Mouse (Mus musculus): ENCODE data around the gene Inpp5b. TPM values are rescaled to one million over a fixed set of nuclear protein-coding genes. Genes with fewer than 3 reads are reported as not detected.

Inpp5b gene
- polyA plus RNA-seq, 1 experiment from 2014 or later: 28.7 TPM

DNA sequence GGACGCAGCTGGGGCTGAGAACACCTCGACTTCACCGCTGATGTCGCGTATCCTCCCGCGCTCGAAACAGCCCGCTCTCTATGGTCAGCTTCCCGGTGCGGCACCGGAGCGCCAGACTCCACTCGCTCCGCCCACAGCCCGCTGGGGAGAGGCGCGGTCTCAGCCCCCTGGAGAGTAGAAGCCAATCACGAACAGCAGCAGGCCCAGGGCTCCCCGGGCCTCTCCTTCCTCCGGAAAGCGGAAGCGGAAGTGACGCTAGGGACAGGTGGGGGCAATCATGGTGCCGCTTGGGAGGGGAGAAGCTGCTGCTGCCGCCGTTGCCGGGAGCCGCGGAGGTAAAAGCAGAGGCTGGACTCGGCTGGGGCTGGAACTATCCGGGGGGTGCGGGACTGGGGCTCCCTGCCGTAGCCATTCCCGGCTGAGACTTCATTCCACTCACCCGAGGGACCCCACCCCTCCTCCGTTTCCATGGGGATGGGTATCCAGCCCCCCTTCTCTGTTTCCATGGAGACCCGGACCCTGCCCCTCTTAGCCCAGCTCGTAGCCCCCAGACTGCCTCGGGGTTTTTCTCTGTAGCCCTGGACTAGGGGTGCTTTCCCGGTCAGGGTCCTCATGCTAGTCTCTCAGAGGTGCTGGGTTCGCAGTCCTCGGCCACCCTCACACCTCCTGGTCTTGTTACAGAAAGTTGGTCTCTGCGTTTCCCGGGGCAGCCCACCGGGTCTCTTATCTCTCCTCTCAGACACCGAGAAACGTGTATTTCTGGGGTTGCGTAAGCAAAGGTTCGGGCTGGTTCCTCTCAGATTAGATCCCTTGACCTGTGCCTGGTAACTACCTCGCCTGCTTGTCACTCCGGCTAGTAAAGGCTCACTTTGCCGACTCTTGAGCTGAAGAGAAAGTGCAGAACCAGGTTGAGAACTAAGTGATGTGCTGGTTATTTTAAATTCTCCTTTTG is 60.9 kb downstream of the Inpp5b start:
- Histone ChIP-seq H3K27me3 (no peaks in the 10 kb centered on the region), H3K4me1 (peaks cover 7% of the 10 kb centered on the region), H3K9me3 (no peaks in the 10 kb centered on the region), H3K9ac (peak overlapping the region; percentile 90), H3K36me3 (peaks cover 54% of the 10 kb centered on the region), H3K4me2 (replicated peaks) (peak overlapping the region; percentile 68), H3K4me3 (peak overlapping the region; percentile 72), H3K27ac (peak overlapping the region; percentile 98)
- ATAC-seq (ENCODE audit: insufficient number of reproducible peaks, insufficient read depth, low FRiP score, low TSS enrichment): peak; percentile 99
- WGBS: 2% methylated on average over 53 of the region's 53 CpGs

DNA sequence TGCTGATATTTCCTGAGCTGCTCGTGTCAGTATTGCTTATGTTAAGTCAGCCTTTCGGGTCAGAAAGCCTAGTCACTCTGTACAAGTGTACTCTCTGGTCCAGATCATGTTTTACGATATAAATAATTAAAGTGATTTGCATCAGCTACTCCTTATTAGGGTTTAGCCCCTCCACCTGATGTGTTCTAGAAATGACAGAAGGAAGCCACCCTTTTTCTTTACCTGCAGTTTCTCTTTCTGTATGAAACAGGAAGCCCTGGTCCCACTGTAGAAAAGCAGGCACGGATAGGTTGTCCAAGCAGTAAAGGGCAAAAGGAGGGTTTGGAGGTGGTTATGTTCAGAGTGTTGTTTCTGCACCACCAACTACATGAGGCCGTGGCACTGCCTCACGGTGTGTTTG is 61.8 kb downstream of the Inpp5b start:
- no peak overlapping the region for H3K27ac ChIP-seq
- no peaks in the 10 kb centered on the region for H3K9me3 ChIP-seq
- 76% methylated on average over 6 of the region's 6 CpGs for WGBS
- peaks cover 7% of the 10 kb centered on the region for H3K4me1 ChIP-seq
- ATAC-seq (ENCODE audit: insufficient number of reproducible peaks, insufficient read depth, low FRiP score, low TSS enrichment): no peak
- H3K4me3 ChIP-seq: peak overlapping the region; percentile 72
- H3K4me2 ChIP-seq (replicated peaks): peak overlapping the region; percentile 68
- H3K36me3 ChIP-seq: peaks cover 45% of the 10 kb centered on the region
- H3K9ac ChIP-seq: peak overlapping the region; percentile 90; the same call in 1 of the 2 replicates
- H3K27me3 ChIP-seq: no peaks in the 10 kb centered on the region

DNA sequence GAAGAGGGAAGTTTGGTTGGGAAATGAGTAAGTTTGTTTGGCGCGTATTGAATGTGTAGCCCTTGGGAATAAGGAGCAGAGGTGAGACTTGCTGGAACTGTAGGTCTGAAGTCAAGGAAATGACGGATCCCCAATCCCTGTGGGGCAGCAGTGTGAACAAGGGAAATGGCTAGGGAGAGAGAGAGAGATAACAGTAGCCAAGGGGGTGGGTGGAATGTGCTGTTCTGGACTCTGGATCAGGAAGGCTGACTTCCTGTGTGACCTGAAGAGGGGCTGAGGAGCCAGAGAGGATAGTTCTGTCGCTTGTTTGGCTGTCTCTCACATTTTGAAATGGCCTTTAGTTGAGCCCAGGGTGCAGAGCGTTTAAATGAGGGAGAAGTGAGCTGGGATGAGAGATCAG is 66.9 kb downstream of the Inpp5b start:
- Histone ChIP-seq H3K4me1 (peaks cover 2% of the 10 kb centered on the region), H3K9ac (no peak overlapping the region), H3K9me3 (no peaks in the 10 kb centered on the region), H3K4me3 (no peak overlapping the region), H3K36me3 (peaks cover 40% of the 10 kb centered on the region), H3K27ac (no peak overlapping the region), H3K4me2 (replicated peaks) (no peak overlapping the region), H3K27me3 (no peaks in the 10 kb centered on the region)
- 84% methylated on average over 5 of the region's 5 CpGs for WGBS
- no peak for ATAC-seq (ENCODE audit: insufficient number of reproducible peaks, insufficient read depth, low FRiP score, low TSS enrichment)

DNA sequence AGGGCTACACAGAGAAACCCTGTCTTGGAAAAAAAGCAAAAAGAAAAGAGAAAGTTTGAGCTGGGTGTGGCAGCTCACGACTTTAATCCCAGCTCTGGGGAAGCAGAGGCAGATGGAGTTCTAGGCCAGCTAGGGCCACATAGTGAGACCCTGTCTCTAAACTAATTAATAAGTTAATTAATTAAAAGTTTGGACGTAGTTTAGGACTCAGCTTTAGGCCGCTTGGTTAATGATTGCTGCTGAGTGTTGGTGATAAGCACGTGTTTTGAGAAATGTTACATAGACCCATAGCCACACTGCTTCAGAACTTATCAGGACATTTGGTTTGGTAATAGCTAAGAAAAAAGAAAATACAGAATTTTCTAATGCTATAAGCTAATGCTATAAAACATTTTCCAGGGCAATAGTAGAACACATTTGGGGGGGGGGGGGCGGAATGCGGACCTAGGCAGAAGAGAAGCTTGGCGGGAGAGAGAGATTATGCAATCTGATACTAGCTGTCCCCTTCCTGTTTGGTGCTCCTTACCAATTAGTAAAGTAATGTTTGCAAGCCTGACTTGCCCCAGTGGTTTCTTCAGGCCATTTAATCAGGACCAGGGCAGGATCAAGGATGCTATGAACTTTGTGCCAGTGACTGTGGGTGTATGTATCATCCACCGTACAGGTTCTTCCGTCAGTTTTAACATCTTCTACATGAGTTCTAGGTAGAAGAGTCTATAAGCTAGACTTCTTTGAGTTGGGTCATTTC is 67.7 kb downstream of the Inpp5b start:
- Histone ChIP-seq H3K27me3 (no peaks in the 10 kb centered on the region), H3K36me3 (peaks cover 39% of the 10 kb centered on the region), H3K9ac (no peak overlapping the region), H3K4me3 (no peak overlapping the region), H3K4me2 (replicated peaks) (no peak overlapping the region), H3K4me1 (no peaks in the 10 kb centered on the region), H3K27ac (no peak overlapping the region), H3K9me3 (no peaks in the 10 kb centered on the region)
- 84% methylated on average over 9 of the region's 9 CpGs for WGBS
- no peak for ATAC-seq (ENCODE audit: insufficient number of reproducible peaks, insufficient read depth, low FRiP score, low TSS enrichment)

DNA sequence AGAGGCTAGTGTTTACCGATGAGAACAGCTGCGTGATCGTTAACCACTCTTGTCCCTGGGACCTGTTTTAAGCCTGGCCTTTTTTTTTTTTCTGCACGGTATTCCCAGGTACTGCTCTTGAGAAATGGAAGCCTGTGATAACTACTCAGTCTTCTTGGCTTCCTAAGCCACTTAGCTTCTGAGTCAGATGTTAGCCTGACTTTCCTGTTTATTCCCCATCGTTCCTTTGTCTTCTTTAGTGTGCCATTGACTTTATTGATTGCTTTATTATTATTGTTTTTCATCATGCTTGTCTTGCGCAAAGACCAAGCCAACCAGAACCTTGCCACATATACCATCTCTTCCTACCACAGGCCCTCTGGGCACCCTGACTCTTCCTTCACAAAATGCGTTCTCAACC is 68.4 kb downstream of the Inpp5b start:
- Histone ChIP-seq H3K27ac (no peak overlapping the region), H3K4me1 (no peaks in the 10 kb centered on the region), H3K36me3 (peaks cover 32% of the 10 kb centered on the region), H3K4me3 (no peak overlapping the region), H3K27me3 (no peaks in the 10 kb centered on the region), H3K9ac (no peak overlapping the region), H3K4me2 (replicated peaks) (no peak overlapping the region), H3K9me3 (no peaks in the 10 kb centered on the region)
- WGBS: 93% methylated on average over 7 of the region's 7 CpGs
- ATAC-seq (ENCODE audit: insufficient number of reproducible peaks, insufficient read depth, low FRiP score, low TSS enrichment): no peak

DNA sequence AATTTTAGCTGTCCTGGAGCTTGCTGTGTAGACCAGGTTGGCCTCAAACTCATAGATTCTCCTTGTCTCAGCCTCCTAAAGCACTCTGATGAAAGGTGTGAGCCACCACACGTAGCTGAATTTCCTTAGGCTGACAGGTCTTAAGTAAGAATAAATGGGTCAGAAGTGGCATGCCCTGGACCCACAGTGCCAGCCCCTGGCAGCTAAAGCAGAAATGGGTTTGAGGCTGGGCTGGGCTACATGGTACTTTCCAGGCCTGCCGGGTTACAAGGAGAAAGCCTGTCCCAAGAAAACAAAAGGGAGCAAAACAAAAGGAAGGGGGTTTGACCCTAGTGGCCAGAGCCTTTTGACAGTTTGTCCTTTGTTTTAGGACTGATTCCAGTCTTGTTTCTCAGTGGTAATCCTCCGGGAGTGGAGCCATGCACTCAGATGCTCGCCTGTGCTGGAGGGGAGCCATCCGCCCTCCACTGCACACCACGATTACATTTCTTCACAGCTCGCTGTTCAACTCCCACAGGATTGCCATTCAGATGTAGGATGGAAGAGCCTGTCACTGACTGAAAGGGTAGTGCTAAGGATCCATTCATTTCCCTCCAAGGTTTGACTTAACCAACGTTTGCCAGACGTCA is 69.8 kb downstream of the Inpp5b start:
- H3K4me3 ChIP-seq: no peak overlapping the region
- no peak overlapping the region for H3K27ac ChIP-seq
- no peak overlapping the region for H3K4me2 ChIP-seq (replicated peaks)
- H3K4me1 ChIP-seq: no peaks in the 10 kb centered on the region
- H3K9me3 ChIP-seq: no peaks in the 10 kb centered on the region
- WGBS: 45% methylated on average over 9 of the region's 9 CpGs
- H3K36me3 ChIP-seq: peaks cover 22% of the 10 kb centered on the region
- ATAC-seq (ENCODE audit: insufficient number of reproducible peaks, insufficient read depth, low FRiP score, low TSS enrichment): no peak
- no peak overlapping the region for H3K9ac ChIP-seq
- H3K27me3 ChIP-seq: no peaks in the 10 kb centered on the region

DNA sequence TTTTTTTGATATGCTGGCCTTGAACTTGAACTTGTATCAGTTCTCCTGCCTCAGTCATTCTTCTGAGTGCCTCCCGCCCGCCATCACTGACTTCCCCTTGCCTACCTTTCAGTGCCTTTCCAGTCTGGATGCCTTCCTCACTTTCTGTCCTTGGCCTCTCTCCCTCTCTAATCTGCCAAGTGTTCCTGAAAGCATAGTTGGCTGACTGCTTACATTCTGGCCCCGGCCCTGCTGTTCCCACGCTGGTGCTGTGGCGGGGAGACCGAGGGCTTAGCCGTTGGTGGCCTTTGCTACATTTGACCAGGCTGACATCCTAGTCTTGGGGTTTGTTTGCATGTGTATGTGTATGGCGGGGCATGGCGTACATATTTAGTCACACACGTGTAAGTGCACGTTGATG is 74.3 kb downstream of the Inpp5b start:
- no peaks in the 10 kb centered on the region for H3K27me3 ChIP-seq
- no peaks in the 10 kb centered on the region for H3K9me3 ChIP-seq
- H3K36me3 ChIP-seq: peaks cover 15% of the 10 kb centered on the region
- WGBS: 93% methylated on average over 11 of the region's 11 CpGs
- no peak overlapping the region for H3K4me2 ChIP-seq (replicated peaks)
- no peak overlapping the region for H3K27ac ChIP-seq
- no peaks in the 10 kb centered on the region for H3K4me1 ChIP-seq
- no peak overlapping the region for H3K9ac ChIP-seq
- no peak for ATAC-seq (ENCODE audit: insufficient number of reproducible peaks, insufficient read depth, low FRiP score, low TSS enrichment)
- no peak overlapping the region for H3K4me3 ChIP-seq

DNA sequence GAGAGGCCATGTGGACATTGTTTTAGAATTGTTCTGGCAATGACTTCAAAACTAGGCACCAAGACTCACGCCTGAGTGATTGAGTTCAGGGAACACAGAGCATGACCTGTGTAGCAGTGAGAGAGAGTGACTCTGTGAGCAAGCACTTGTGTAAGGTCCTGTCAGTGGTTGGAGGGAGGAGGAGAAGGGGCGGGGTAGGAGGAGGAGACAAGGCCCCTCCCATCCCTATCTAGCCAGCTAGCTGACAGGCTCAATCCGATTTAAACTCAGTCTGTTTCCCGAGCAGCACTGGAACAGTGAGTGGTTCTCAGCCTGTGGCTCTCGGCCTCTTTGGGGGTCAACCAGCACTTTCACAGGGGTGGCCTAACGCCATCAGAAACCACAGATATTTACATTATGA is 76.2 kb downstream of the Inpp5b start:
- Histone ChIP-seq H3K4me1 (no peaks in the 10 kb centered on the region), H3K4me3 (no peak overlapping the region), H3K4me2 (replicated peaks) (no peak overlapping the region), H3K27ac (no peak overlapping the region), H3K9ac (no peak overlapping the region), H3K36me3 (peaks cover 26% of the 10 kb centered on the region), H3K27me3 (no peaks in the 10 kb centered on the region), H3K9me3 (no peaks in the 10 kb centered on the region)
- ATAC-seq (ENCODE audit: insufficient number of reproducible peaks, insufficient read depth, low FRiP score, low TSS enrichment): no peak
- WGBS: 26% methylated on average over 6 of the region's 6 CpGs

DNA sequence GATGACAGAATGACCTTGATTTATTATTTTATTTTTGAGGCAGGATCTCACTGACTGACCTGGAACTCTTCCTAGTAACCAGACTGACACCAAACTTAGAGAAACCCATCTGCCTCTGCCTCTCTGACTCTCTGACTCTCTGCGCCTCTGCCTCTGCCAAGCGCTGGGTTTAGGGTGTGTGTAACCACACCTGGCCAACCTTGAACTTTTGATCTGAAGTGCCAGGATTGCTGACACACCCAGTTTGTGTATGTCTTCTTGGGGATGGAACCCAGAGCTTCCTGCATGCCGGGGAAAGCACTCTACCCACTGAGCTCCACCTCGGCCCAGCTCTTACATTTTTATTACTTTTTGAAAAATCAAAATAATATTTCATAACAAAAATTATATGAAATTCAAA is 77.2 kb downstream of the Inpp5b start:
- 96% methylated on average over 4 of the region's 4 CpGs for WGBS
- Histone ChIP-seq H3K27ac (no peak overlapping the region), H3K4me3 (no peak overlapping the region), H3K9me3 (no peaks in the 10 kb centered on the region), H3K27me3 (no peaks in the 10 kb centered on the region), H3K4me2 (replicated peaks) (no peak overlapping the region), H3K4me1 (no peaks in the 10 kb centered on the region), H3K9ac (no peak overlapping the region), H3K36me3 (peaks cover 36% of the 10 kb centered on the region)
- no peak for ATAC-seq (ENCODE audit: insufficient number of reproducible peaks, insufficient read depth, low FRiP score, low TSS enrichment)

DNA sequence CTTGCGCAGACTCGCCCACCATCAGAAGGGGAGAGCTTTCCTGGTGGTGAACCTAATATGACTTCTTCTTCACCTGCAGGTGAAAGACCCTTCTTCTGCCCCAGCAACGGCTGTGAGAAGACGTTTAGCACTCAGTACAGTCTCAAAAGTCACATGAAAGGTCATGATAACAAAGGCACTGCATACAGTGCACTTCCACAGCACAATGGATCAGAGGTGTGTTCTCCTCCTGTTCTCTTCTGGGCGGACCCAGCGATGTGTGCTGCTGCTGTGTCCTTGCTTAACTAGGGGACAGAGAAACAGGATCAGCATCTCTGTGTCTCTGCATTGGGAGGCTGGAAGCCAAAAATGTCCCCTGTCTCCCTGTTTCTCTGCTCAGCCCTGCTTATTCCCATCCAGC is 83.3 kb downstream of the Inpp5b start:
- no peaks in the 10 kb centered on the region for H3K4me1 ChIP-seq
- H3K9ac ChIP-seq: no peak overlapping the region
- no peak for ATAC-seq (ENCODE audit: insufficient number of reproducible peaks, insufficient read depth, low FRiP score, low TSS enrichment)
- no peak overlapping the region for H3K4me2 ChIP-seq (replicated peaks)
- H3K9me3 ChIP-seq: no peaks in the 10 kb centered on the region
- no peak overlapping the region for H3K4me3 ChIP-seq
- WGBS: 91% methylated on average over 6 of the region's 6 CpGs
- H3K36me3 ChIP-seq: peaks cover 65% of the 10 kb centered on the region
- no peak overlapping the region for H3K27ac ChIP-seq
- no peaks in the 10 kb centered on the region for H3K27me3 ChIP-seq

DNA sequence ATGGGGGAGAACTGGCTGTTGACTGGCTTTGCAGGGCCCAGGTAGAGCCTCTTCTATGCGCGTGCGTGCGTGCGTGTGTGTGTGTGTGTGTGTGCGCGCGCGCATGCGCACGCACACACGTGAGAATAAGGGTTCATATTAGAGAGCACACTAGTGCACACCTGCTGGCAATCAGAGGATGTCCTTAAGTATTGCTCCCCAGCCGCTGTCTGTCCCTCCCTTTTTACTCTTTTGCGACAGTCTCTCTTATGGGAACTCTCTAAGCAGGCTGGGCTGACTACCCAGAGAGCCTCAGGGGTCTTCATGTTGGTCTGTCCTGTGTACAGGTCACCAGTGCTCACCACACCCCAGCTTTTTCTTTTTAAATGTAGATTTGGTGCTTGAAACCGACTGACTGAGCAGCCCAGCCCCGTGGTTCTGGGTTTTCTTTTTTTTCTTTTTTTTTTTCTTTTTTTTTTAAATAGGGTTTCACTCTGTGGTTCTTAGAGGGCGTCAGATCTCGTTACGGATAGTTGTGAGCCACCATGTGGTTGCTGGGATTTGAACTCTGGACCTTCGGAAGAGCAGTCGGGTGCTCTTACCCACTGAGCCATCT is 83.8 kb downstream of the Inpp5b start:
- H3K9me3 ChIP-seq: no peaks in the 10 kb centered on the region
- H3K27me3 ChIP-seq: no peaks in the 10 kb centered on the region
- no peak overlapping the region for H3K4me3 ChIP-seq
- H3K4me1 ChIP-seq: no peaks in the 10 kb centered on the region
- no peak overlapping the region for H3K4me2 ChIP-seq (replicated peaks)
- H3K9ac ChIP-seq: no peak overlapping the region
- no peak overlapping the region for H3K27ac ChIP-seq
- 93% methylated on average over 21 of the region's 21 CpGs for WGBS
- no peak for ATAC-seq (ENCODE audit: insufficient number of reproducible peaks, insufficient read depth, low FRiP score, low TSS enrichment)
- H3K36me3 ChIP-seq: peaks cover 64% of the 10 kb centered on the region
